Mouse (Mus musculus) forebrain, embryonic 10.5 days (tissue): ENCODE measurements around the gene Wdr25. TPM values are rescaled to one million over a fixed set of nuclear protein-coding genes. Genes with fewer than 3 reads are reported as not detected.
A peak's percentile ranks its signal among the peaks of the same experiment; 100 is the strongest.

Experiments used
- DNase-seq: peaks from one replicate; pipeline ENCODE4 v3.0.0-alpha.2; 2017; ENCODE audit warnings: low spot score; ENCODE audit errors: extremely low spot score
- H3K27ac ChIP-seq: fragments of 300-500 bp; sonication (generic); 2 replicates; pipeline ENCODE4 v1.5.1; 2016; ENCODE audit warnings: mild to moderate bottlenecking
- H3K27me3 ChIP-seq: fragments of 300-500 bp; sonication (generic); 2 replicates; pipeline ENCODE4 v1.6.1; 2016; ENCODE audit warnings: mild to moderate bottlenecking; ENCODE audit not compliant: poor library complexity, severe bottlenecking
- H3K36me3 ChIP-seq: fragments of 300-500 bp; sonication (generic); replicated peaks from 2 replicates; pipeline ENCODE4 v1.6.1; 2016; ENCODE audit warnings: mild to moderate bottlenecking, moderate library complexity
- H3K4me1 ChIP-seq: fragments of 300-500 bp; sonication (generic); 2 replicates; pipeline ENCODE4 v1.6.1; 2016
- H3K4me3 ChIP-seq: fragments of 300-500 bp; sonication (generic); 2 replicates; pipeline ENCODE4 v1.5.1; 2016; ENCODE audit warnings: mild to moderate bottlenecking, moderate library complexity
- H3K9me3 ChIP-seq: fragments of 300-500 bp; sonication (generic); 2 replicates; pipeline ENCODE4 v1.6.1; 2016; ENCODE audit warnings: mild to moderate bottlenecking, moderate library complexity
- WGBS: fragments of 180-500 bp; shearing (Covaris S2); methylation state at CpG from one replicate; pipeline ENCODE4 v1.1.7; 2016; 5-methylcytosine and 5-hydroxymethylcytosine counted together
- polyA plus RNA-seq: library from polyadenylated mRNA; unstranded; fragments of >200 nt; fragmentation: Nextera tagmentation; extraction: Ambion mirVana; gene quantifications from 2 replicates; pipeline ENCODE4 v1.2.1, GENCODE M21; 2016

The Wdr25 gene
- polyA plus RNA-seq, 1 experiment from 2014 or later: 9.9 TPM

DNA sequence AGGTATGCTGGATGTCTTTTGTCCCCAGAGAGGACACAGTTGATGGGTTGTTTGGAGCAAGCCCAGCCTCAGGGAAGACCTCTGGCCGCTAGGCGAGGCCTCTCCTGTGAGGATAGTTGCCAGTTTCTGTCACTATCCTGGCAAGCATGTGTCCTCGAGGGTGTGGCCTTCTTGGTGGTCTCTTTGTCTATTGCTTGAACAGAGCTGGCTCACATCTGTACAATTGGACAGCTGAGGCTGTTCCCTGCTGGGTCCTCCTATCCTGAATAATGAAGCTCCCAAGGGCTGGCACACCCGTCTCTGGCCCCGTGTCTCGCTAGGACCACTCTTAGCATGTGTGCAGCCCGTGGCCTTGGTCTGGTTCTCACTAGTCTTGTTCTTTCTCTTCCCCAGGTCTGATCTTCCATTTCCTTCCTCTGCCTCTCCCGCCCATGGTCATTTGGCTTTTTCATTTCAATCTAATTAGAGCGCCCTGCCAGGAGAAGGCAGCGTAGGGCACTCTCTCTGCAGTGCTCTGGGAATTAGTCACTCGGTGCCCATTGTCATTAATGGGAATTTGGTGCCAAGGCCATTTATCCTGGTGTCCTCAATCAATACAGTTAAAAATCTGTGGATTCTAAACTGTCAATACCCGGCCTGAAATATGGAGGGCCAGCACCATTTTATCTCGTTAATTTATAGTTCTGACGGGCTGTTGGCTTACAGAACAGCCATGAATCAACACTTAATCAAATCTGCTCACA is 88.7 kb downstream of the Wdr25 start:
- Histone ChIP-seq H3K4me1 (peaks cover 55% of the 10 kb centered on the region), H3K27me3 (peaks cover 8% of the 10 kb centered on the region; the same call in 1 of the 2 replicates), H3K9me3 (no peaks in the 10 kb centered on the region), H3K4me3 (no peak overlapping the region), H3K27ac (no peak overlapping the region), H3K36me3 (no peaks in the 10 kb centered on the region)
- WGBS: 83% methylated on average over 14 of the region's 14 CpGs
- DNase-seq: no peak

DNA sequence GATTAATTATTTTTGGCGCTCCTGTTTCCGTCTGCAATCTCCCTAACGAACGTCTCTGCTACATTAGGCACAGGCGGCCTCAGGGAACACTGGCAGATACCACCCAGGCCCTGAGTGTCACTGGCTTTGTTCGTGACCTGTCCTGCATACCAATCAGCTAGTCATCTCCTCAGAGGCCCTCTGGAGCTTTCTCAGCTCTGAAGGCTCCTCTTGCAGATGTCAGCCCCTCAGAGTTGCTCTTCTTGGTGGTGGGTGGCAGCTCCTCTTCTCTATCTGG is 89.2 kb downstream of the Wdr25 start:
- Histone ChIP-seq H3K36me3 (no peaks in the 10 kb centered on the region), H3K9me3 (no peaks in the 10 kb centered on the region), H3K27ac (no peak overlapping the region), H3K4me1 (peaks cover 51% of the 10 kb centered on the region), H3K4me3 (no peak overlapping the region), H3K27me3 (peaks cover 8% of the 10 kb centered on the region; the same call in 1 of the 2 replicates)
- 68% methylated on average over 6 of the region's 6 CpGs for WGBS
- DNase-seq: no peak

DNA sequence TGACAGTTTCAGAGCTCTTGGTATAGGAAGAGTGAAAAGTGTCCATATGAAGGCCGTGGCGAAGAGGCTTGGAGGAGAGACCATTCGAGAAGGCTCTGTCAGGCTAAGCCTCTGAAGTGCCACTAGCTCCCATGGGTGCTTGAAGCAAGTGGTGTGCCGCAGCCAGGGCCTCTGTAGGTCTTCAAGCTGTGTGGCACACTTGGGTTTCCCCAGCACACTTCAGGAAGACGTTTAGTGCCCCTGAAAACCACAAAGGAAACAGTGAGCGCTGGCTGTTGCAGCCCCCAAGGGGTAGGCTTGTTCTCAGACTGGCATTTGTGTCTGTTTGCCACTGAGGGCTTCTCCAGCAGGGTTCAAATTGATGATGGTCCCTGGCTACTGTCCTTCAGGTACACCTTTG is 90.1 kb downstream of the Wdr25 start:
- Histone ChIP-seq H3K27ac (no peak overlapping the region), H3K36me3 (no peaks in the 10 kb centered on the region), H3K4me3 (no peak overlapping the region), H3K4me1 (peaks cover 45% of the 10 kb centered on the region), H3K27me3 (peaks cover 8% of the 10 kb centered on the region; the same call in 1 of the 2 replicates), H3K9me3 (no peaks in the 10 kb centered on the region)
- DNase-seq: no peak
- 86% methylated on average over 6 of the region's 6 CpGs for whole genome bisulfite sequencing

DNA sequence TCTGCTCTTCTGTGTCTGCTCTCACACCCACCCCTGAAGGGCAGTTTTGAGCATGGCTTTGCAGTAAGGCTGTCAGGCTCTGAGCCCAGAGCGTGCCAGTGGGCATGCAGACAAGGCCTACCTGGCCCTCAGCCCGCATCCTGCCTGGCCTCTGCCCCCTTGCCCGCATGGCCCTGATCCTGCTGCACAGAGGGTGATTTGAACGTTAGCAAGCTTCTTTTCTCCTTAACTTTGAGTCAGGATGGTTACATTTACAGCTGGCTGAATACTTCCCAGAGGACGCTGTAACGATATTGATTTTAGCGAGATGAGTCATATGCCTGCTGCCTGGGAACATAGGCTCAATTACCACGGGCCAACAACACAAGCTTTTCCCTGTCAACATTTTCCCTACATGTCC is 91.0 kb downstream of the Wdr25 start:
- peaks cover 35% of the 10 kb centered on the region for H3K4me1 ChIP-seq
- DNase-seq: no peak
- WGBS: 87% methylated on average over 8 of the region's 8 CpGs
- H3K27ac ChIP-seq: no peak overlapping the region
- H3K4me3 ChIP-seq: no peak overlapping the region
- no peaks in the 10 kb centered on the region for H3K9me3 ChIP-seq
- H3K36me3 ChIP-seq: no peaks in the 10 kb centered on the region
- peaks cover 8% of the 10 kb centered on the region; the same call in 1 of the 2 replicates for H3K27me3 ChIP-seq

DNA sequence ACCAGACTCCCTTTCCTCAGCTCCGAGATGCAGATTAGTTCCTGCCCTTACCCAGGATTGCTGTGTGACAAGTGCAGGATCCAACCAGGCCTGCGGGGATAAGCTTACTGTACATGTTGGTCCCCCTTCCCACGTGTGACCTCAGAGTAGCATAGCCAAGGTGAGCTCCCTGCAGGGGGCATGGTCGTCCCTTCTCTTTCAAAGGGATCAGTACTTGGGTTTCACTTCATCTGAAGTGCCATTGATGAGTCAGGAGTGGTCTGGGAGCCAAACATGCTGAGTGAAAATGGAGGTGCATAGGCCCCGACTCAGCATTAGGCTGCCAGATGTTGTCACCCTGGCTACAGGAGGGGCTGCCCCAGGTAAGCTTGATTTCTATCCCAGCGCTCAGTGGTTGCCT is 91.6 kb downstream of the Wdr25 start:
- Histone ChIP-seq H3K36me3 (no peaks in the 10 kb centered on the region), H3K27me3 (peaks cover 8% of the 10 kb centered on the region; the same call in 1 of the 2 replicates), H3K27ac (no peak overlapping the region), H3K4me1 (peaks cover 30% of the 10 kb centered on the region), H3K4me3 (no peak overlapping the region), H3K9me3 (no peaks in the 10 kb centered on the region)
- WGBS: 80% methylated on average over 6 of the region's 6 CpGs
- no peak for DNase-seq

DNA sequence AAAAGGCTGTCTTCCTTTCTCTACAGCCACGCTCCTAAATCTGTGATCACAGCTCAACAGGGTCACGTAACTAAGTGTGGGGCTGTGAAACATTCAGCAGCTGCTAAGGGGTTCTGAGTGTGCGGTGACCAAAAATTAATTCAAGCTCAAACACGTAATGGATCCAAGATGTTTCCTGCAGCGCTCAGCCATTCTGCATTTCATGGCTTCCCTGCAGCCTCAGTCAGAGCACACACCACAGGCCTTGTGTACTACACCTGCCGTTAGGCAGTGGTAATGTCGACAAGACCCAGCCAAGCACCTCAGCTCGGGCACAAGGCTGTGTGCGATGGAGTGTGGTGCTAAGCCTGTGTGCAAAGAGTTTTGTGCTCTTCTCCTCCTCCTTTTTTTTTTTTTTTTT is 94.0 kb downstream of the Wdr25 start:
- Histone ChIP-seq H3K36me3 (no peaks in the 10 kb centered on the region), H3K27me3 (no peaks in the 10 kb centered on the region), H3K4me1 (peaks cover 14% of the 10 kb centered on the region), H3K4me3 (no peak overlapping the region), H3K27ac (no peak overlapping the region), H3K9me3 (no peaks in the 10 kb centered on the region)
- DNase-seq: no peak
- 81% methylated on average over 9 of the region's 9 CpGs for WGBS

DNA sequence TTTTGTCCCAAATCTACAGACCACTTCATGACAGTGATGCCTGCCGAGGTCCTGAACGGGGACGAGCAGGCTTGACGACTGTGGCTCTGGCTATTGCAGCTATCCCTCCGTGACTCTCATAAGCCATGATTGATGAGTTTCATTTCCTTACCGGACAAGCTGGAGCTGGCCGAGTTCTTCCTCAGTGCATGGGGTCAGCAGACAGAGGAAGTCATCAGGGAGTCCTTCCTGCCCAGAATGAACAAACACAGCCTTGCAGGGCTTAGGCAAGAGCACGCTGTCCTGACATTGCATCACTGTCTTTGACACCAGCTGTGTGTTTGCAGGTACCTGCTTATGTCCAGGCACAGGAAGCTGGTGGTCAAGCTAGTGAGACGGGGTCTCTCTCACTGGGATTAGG is 97.0 kb downstream of the Wdr25 start:
- Histone ChIP-seq H3K9me3 (no peaks in the 10 kb centered on the region), H3K27ac (no peak overlapping the region), H3K4me3 (no peak overlapping the region), H3K36me3 (no peaks in the 10 kb centered on the region), H3K27me3 (0 out of 2 replicates have a peak, but pooled peaks cover 4% of the 10 kb centered on the region), H3K4me1 (peaks cover 10% of the 10 kb centered on the region)
- no peak for DNase-seq
- whole genome bisulfite sequencing: 89% methylated on average over 9 of the region's 9 CpGs

DNA sequence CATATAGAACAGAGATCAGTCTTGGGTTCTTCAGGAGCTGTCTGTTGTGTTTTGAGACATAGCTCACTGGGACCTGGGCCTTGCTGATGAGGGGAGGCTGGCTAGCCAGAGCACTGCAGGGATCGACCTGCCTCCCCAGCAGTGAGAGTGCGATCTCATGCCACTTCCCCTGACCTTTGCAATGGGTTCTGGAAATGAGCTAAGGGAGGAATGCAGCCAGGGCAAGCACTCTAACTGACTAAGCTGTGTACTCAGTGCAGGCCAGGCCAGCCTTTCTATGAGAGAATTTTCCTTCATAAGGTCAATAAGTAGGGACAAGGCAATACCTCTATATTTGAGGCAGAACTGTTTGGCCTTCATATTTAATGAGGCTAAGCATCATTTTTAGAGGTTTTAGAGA is 99.6 kb downstream of the Wdr25 start:
- no peak for DNase-seq
- 56% methylated on average over 2 of the region's 2 CpGs for WGBS
- no peaks in the 10 kb centered on the region for H3K36me3 ChIP-seq
- H3K27me3 ChIP-seq: 0 out of 2 replicates have a peak, but pooled peaks cover 4% of the 10 kb centered on the region
- no peak overlapping the region for H3K27ac ChIP-seq
- no peaks in the 10 kb centered on the region for H3K9me3 ChIP-seq
- H3K4me1 ChIP-seq: peaks cover 10% of the 10 kb centered on the region
- no peak overlapping the region for H3K4me3 ChIP-seq

DNA sequence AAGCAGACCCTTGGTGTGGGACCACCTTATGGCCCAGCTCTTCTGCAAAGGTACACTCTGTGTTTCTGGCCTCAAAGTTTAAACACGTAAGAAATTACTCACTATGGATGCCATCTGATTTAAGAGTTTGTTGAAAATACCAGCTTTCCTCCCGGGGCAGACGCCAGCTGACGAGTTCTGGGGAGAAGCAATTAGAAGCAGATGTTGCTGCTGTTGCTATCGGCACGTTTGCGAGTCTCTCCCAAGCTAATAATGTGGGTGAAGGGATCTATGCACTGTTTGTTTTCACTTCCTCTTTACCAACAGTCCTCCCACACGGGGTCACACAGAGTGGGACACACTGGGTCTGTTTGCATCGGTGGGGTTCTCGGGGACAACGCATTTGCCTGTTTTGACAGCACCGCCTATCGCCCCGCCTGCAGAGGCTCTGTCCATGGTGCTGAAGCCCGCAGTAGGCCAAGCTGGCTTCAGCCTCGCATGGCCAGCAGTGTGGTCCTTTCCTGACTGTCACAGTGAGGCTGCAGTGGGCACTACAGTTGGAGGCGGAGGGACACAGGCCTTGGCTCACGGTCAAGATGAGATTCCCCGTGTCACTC is 101.1 kb downstream of the Wdr25 start:
- no peaks in the 10 kb centered on the region for H3K36me3 ChIP-seq
- no peak overlapping the region for H3K4me3 ChIP-seq
- no peaks in the 10 kb centered on the region for H3K9me3 ChIP-seq
- H3K27ac ChIP-seq: no peak overlapping the region
- 17% methylated on average over 19 of the region's 19 CpGs for WGBS
- DNase-seq: peak; percentile 79
- 0 out of 2 replicates have a peak, but pooled peaks cover 4% of the 10 kb centered on the region for H3K27me3 ChIP-seq
- peaks cover 10% of the 10 kb centered on the region for H3K4me1 ChIP-seq

DNA sequence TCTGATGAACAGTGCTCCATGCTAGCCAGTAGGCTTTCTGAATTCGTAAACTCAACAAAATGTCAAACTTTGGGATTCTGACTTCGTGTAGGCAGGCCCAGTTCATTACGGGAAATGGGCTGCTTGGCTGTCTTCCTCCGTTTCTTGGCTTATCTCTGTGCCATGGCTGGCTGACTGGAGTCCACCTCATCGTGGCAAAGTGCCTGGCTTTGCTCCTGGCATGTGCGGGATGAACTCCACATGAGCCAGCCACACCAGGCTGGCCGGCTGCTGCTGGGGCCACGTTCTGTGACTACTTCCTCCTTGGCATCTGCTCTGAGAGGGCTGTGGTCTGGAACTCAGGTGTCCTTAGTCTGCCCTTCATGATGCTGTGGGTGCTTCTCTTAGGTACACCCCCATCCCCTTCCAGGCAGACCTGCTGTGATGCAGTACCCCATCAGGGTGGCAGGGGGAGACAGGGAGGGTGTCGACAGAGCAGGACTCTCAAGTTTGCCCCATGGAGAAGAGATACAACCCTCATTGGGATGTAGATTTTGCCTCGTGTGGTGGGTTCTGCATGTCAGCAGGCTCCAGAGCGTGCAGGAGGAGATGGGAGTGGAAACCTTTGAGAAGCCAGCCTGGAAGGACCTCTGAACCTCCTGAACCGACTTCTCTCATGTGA is 102.7 kb downstream of the Wdr25 start:
- Histone ChIP-seq H3K27ac (no peak overlapping the region), H3K27me3 (0 out of 2 replicates have a peak, but pooled peaks cover 4% of the 10 kb centered on the region), H3K9me3 (no peaks in the 10 kb centered on the region), H3K4me1 (peaks cover 10% of the 10 kb centered on the region), H3K4me3 (no peak overlapping the region), H3K36me3 (no peaks in the 10 kb centered on the region)
- DNase-seq: no peak
- 87% methylated on average over 12 of the region's 12 CpGs for WGBS

DNA sequence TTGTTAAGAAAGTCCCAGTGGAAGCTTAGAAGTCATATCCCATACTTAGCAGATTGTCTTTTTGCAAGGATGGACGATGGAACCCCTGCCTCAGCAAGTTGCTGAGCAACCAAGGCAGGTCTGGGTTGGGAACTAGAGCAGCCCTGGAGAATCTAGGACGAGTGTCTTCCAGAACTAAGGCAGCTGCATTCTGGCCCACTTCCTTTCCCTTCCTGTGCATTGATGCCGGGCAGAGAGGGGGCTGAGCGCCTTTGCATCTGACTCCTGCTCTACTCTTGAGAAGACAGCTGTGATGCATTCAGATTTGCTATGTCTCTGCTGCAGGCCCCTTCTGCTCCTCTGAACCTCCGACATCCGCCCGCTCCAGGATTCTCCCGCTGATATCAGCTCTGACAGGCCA is 103.8 kb downstream of the Wdr25 start:
- Histone ChIP-seq H3K27ac (no peak overlapping the region), H3K4me3 (no peak overlapping the region), H3K27me3 (0 out of 2 replicates have a peak, but pooled peaks cover 4% of the 10 kb centered on the region), H3K36me3 (no peaks in the 10 kb centered on the region), H3K4me1 (peaks cover 10% of the 10 kb centered on the region), H3K9me3 (no peaks in the 10 kb centered on the region)
- DNase-seq: no peak
- WGBS: 85% methylated on average over 8 of the region's 8 CpGs

DNA sequence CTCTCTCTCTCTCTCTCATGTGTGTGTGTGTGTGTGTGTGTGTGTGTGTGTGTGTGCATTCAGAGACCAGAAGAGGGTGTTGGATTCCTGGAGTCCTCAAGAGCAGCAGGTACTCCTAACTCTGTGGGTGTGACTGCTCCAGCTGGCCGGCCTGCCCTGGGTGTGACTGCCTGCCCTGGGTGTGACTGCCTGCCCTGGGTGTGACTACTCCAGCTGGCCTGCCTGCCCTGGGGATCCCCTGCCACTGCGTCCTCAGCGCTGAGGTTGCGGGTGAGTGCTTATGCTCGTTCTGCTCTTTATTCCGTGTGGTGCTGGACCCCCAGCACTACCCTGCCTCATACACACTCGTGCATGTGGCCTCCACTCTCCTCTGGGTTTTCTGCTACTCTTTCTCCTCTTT is 109.5 kb downstream of the Wdr25 start:
- Histone ChIP-seq H3K27ac (no peak overlapping the region), H3K4me1 (no peaks in the 10 kb centered on the region; the same call in none of the 2 replicates), H3K4me3 (no peak overlapping the region), H3K27me3 (no peaks in the 10 kb centered on the region), H3K9me3 (no peaks in the 10 kb centered on the region), H3K36me3 (no peaks in the 10 kb centered on the region)
- 80% methylated on average over 7 of the region's 7 CpGs for WGBS
- no peak for DNase-seq

DNA sequence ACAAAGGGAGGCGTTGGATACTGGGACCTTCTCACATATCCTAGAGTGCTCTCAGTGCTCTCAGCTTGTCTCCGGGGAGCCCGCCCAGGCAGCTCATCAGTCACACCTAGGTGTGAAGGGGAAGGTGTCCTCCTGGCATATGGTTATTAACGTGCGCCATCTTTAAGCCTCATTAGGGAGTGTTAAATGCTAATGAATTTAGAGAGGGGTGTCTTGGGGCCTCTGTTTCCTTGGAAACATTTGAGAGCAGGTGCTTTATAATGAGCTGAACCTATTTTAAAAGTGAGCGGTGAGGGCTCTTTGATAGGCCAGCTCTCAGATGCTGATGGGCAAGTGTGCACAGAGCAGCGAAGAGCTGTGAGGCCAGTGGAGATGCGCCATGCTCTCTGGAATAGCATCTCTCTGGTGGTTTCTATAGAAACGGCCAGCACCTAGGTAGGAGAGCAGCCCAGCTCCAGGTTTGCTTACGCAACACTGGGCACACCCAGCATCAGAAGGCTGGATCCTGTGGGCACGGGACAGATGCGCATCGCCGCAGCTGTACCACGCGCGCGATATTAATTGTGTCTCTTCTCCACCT is 116.7 kb downstream of the Wdr25 start:
- Histone ChIP-seq H3K9me3 (no peaks in the 10 kb centered on the region), H3K27ac (no peak overlapping the region)

More for the DNA sequence above, 116.7 kb downstream of the Wdr25 start:
- Histone ChIP-seq H3K27me3 (no peaks in the 10 kb centered on the region), H3K4me3 (no peak overlapping the region), H3K36me3 (no peaks in the 10 kb centered on the region), H3K4me1 (peaks cover 16% of the 10 kb centered on the region)
- WGBS: 86% methylated on average over 18 of the region's 18 CpGs
- DNase-seq: no peak
